ENCODE assay signal across 8 mouse cellular contexts in the genomic region with DNA sequence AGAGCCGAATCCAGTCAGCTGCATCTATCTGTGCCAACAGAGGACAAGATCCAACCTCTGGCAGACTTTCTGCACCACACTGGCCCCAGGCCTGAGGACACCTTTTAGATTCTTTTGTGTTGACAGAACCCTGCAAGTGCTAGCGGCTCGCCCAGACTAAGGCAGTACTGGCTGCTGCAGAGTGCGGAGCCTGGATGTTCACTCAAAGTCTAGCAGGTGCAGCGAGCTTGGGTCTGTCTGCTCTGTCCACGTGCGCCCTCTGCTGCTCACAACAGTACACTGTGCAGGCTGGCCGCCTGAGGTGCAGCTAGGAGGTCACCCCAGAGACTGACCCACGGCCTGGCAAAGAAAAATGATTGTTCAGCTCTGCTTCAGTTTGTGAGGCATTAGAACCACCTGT. TPM values are rescaled to one million over a fixed set of nuclear protein-coding genes. Genes with fewer than 3 reads are reported as not detected.
DNase-seq lines count a peak whose midpoint lies in the region; ATAC-seq and TF ChIP-seq lines count a peak whose summit lies in the region.

No protein-coding gene starts in this region.

- TF ChIP-seq EP300 in liver, embryonic 14.5 days (IDR thresholded peaks at IDR 0.05; ENCODE audit: low read depth): no peak

- no peak overlapping the region for H3K9ac ChIP-seq in embryonic facial prominence, embryonic 13.5 days
- H3K9ac ChIP-seq in kidney, embryonic 16.5 days (replicated peaks; ENCODE audit: low read length): no peak overlapping the region
- H3K9ac ChIP-seq in liver, embryonic 14.5 days (replicated peaks): no peak overlapping the region
- H3K9ac ChIP-seq in neural tube, embryonic 13.5 days: 0 out of 2 replicates have a peak overlapping the region, but pooled peaks have one; percentile 31
- no peak overlapping the region for H3K9ac ChIP-seq in stomach, embryonic 16.5 days (ENCODE audit: low read length)

- ATAC-seq in embryonic facial prominence, embryonic 13.5 days (ENCODE audit: insufficient number of reproducible peaks, insufficient read depth, low FRiP score, low TSS enrichment, low read depth): peak; percentile 62; the same call in 1 of the 2 replicates
- peak; percentile 69 for ATAC-seq in kidney, embryonic 16.5 days (ENCODE audit: low FRiP score, low TSS enrichment)
- peak; percentile 24; the same call in 1 of the 2 replicates for ATAC-seq in liver, embryonic 14.5 days (ENCODE audit: insufficient read depth)
- no peak for ATAC-seq in neural tube, embryonic 13.5 days (ENCODE audit: low read depth)
- peak; percentile 66; the same call in 1 of the 2 replicates for ATAC-seq in stomach, embryonic 16.5 days (ENCODE audit: insufficient read depth, low FRiP score)

- H3K27me3 ChIP-seq in embryonic facial prominence, embryonic 13.5 days: peaks cover 74% of the 10 kb centered on the region
- peaks cover 71% of the 10 kb centered on the region for H3K27me3 ChIP-seq in heart, embryonic 10.5 days (ENCODE audit: insufficient read depth, poor library complexity, severe bottlenecking)
- peaks cover 49% of the 10 kb centered on the region for H3K27me3 ChIP-seq in kidney, embryonic 16.5 days (ENCODE audit: insufficient read depth, low read length)
- H3K27me3 ChIP-seq in liver, embryonic 14.5 days (ENCODE audit: control insufficient read depth, insufficient read depth, low read length): peaks cover 42% of the 10 kb centered on the region
- H3K27me3 ChIP-seq in neural tube, embryonic 13.5 days: peaks cover 14% of the 10 kb centered on the region
- peaks cover 32% of the 10 kb centered on the region for H3K27me3 ChIP-seq in stomach, embryonic 16.5 days (ENCODE audit: control insufficient read depth, insufficient read depth, low read length)

- no peak overlapping the region for H3K4me2 ChIP-seq in embryonic facial prominence, embryonic 13.5 days
- no peak overlapping the region for H3K4me2 ChIP-seq in kidney, embryonic 16.5 days (replicated peaks; ENCODE audit: low read depth, low read length)
- no peak overlapping the region for H3K4me2 ChIP-seq in liver, embryonic 14.5 days (ENCODE audit: low read depth)
- H3K4me2 ChIP-seq in neural tube, embryonic 13.5 days: peak overlapping the region; percentile 28
- no peak overlapping the region for H3K4me2 ChIP-seq in stomach, embryonic 16.5 days (ENCODE audit: low read depth, low read length)

- H3K9me3 ChIP-seq in embryonic facial prominence, embryonic 13.5 days: no peaks in the 10 kb centered on the region
- no peaks in the 10 kb centered on the region for H3K9me3 ChIP-seq in heart, embryonic 10.5 days
- no peaks in the 10 kb centered on the region for H3K9me3 ChIP-seq in kidney, embryonic 16.5 days (ENCODE audit: low read length)
- H3K9me3 ChIP-seq in liver, embryonic 14.5 days (ENCODE audit: control insufficient read depth, low read length): no peaks in the 10 kb centered on the region
- H3K9me3 ChIP-seq in neural tube, embryonic 13.5 days: no peaks in the 10 kb centered on the region
- no peaks in the 10 kb centered on the region for H3K9me3 ChIP-seq in stomach, embryonic 16.5 days (replicated peaks; ENCODE audit: control insufficient read depth, low read length)

- WGBS in embryonic facial prominence, embryonic 13.5 days: 10% methylated on average over 9 of the region's 9 CpGs
- WGBS in heart, embryonic 10.5 days: 13% methylated on average over 9 of the region's 9 CpGs
- 11% methylated on average over 9 of the region's 9 CpGs for WGBS in kidney, embryonic 16.5 days
- 10% methylated on average over 9 of the region's 9 CpGs for WGBS in liver, embryonic 14.5 days (ENCODE audit: insufficient replicate concordance)
- WGBS in neural tube, embryonic 13.5 days: 10% methylated on average over 9 of the region's 9 CpGs
- WGBS in stomach, embryonic 16.5 days: 9% methylated on average over 9 of the region's 9 CpGs

- no peaks in the 10 kb centered on the region for H3K36me3 ChIP-seq in embryonic facial prominence, embryonic 13.5 days
- H3K36me3 ChIP-seq in heart, embryonic 10.5 days: no peaks in the 10 kb centered on the region
- no peaks in the 10 kb centered on the region for H3K36me3 ChIP-seq in kidney, embryonic 16.5 days (ENCODE audit: insufficient read depth, low read length)
- H3K36me3 ChIP-seq in liver, embryonic 14.5 days (replicated peaks; ENCODE audit: control insufficient read depth, insufficient read depth, low read depth): no peaks in the 10 kb centered on the region
- no peaks in the 10 kb centered on the region for H3K36me3 ChIP-seq in neural tube, embryonic 13.5 days
- no peaks in the 10 kb centered on the region for H3K36me3 ChIP-seq in stomach, embryonic 16.5 days (ENCODE audit: control insufficient read depth, insufficient read depth, low read length)

- no peak overlapping the region for H3K27ac ChIP-seq in embryonic facial prominence, embryonic 13.5 days
- H3K27ac ChIP-seq in heart, embryonic 10.5 days: no peak overlapping the region
- H3K27ac ChIP-seq in kidney, embryonic 16.5 days (ENCODE audit: low read length): no peak overlapping the region
- no peak overlapping the region for H3K27ac ChIP-seq in liver, embryonic 14.5 days
- no peak overlapping the region for H3K27ac ChIP-seq in neural tube, embryonic 13.5 days (replicated peaks)
- no peak overlapping the region for H3K27ac ChIP-seq in stomach, embryonic 16.5 days (ENCODE audit: low read length)

- H3K4me3 ChIP-seq in embryonic facial prominence, embryonic 13.5 days: no peak overlapping the region
- no peak overlapping the region for H3K4me3 ChIP-seq in heart, embryonic 10.5 days
- H3K4me3 ChIP-seq in kidney, embryonic 16.5 days (ENCODE audit: low read length): no peak overlapping the region
- no peak overlapping the region for H3K4me3 ChIP-seq in liver, embryonic 14.5 days (ENCODE audit: insufficient read depth in 1 of 2, low read depth in 2 of 2, low read length in 2 of 2)
- no peak overlapping the region for H3K4me3 ChIP-seq in neural tube, embryonic 13.5 days
- H3K4me3 ChIP-seq in stomach, embryonic 16.5 days (replicated peaks; ENCODE audit: low read length): no peak overlapping the region

- peaks cover 14% of the 10 kb centered on the region for H3K4me1 ChIP-seq in embryonic facial prominence, embryonic 13.5 days
- H3K4me1 ChIP-seq in heart, embryonic 10.5 days: peaks cover 32% of the 10 kb centered on the region
- peaks cover 14% of the 10 kb centered on the region for H3K4me1 ChIP-seq in kidney, embryonic 16.5 days (ENCODE audit: insufficient read depth, low read length)
- peaks cover 14 to 18% of the 10 kb centered on the region in 2 experiments for H3K4me1 ChIP-seq in liver, embryonic 14.5 days (replicated peaks; ENCODE audit: control insufficient read depth in 2 of 2, insufficient read depth in 2 of 2, low read length in 1 of 2)
- H3K4me1 ChIP-seq in neural tube, embryonic 13.5 days (replicated peaks): peaks cover 32% of the 10 kb centered on the region
- peaks cover 16% of the 10 kb centered on the region for H3K4me1 ChIP-seq in stomach, embryonic 16.5 days (ENCODE audit: control insufficient read depth, insufficient read depth, low read length)

- DNase-seq in CD4-positive helper T cell, adult 2 months (ENCODE audit: low read depth, low spot score): peak; percentile 73
- DNase-seq in adrenal gland, postnatal 36 days: peak; percentile 86 to 88
- peak; percentile 93 for DNase-seq in heart, embryonic 10.5 days (ENCODE audit: low spot score)
- peak in 2 of 3 experiments; percentile 63 to 64 for DNase-seq in liver, embryonic 14.5 days (ENCODE audit: low read depth in 3 of 3, low spot score in 3 of 3)

- TF ChIP-seq CTCF in liver, embryonic 14.5 days (IDR thresholded peaks at IDR 0.05; ENCODE audit: low read depth): peak; percentile 99

RNA-seq across cellular contexts. Expression of a gene that starts 2.1 kb away (rescaled TPM):
- 10 to 100 TPM in 1 of 2 experiments, 1 to 10 TPM in 1; 7.4 to 28.9 TPM for total RNA-seq in adrenal gland, postnatal 36 days (2021)
- polyA plus RNA-seq in embryonic facial prominence, embryonic 13.5 days (2015; fragmentation: Nextera tagmentation; extraction: Ambion mirVana): 2.4 and 2.6 TPM in 2 replicates
- polyA plus RNA-seq in heart, embryonic 10.5 days (2016; fragmentation: Nextera tagmentation; extraction: Ambion mirVana): 5.3 and 9.0 TPM in 2 replicates
- 2.4 and 2.5 TPM in 2 replicates for polyA plus RNA-seq in kidney, embryonic 16.5 days (2015; fragmentation: Nextera tagmentation; extraction: Ambion mirVana)
- 2.5 TPM in 2 replicates for polyA plus RNA-seq in liver, embryonic 14.5 days (2012; rRNA removed)
- polyA plus RNA-seq in liver, embryonic 14.5 days (2014; fragmentation: Nextera tagmentation; extraction: Ambion mirVana): 3.8 and 4.2 TPM in 2 replicates
- polyA plus RNA-seq in neural tube, embryonic 13.5 days (2015; fragmentation: Nextera tagmentation; extraction: Ambion mirVana): 88.4 and 96.1 TPM in 2 replicates
- 6.4 TPM in 2 replicates for polyA plus RNA-seq in stomach, embryonic 16.5 days (2015; fragmentation: Nextera tagmentation; extraction: Ambion mirVana)

RNA-seq across cellular contexts. Expression of a gene that starts 22.8 kb away (rescaled TPM):
- not detected for total RNA-seq in adrenal gland, postnatal 36 days (2021)
- polyA plus RNA-seq in embryonic facial prominence, embryonic 13.5 days (2015; fragmentation: Nextera tagmentation; extraction: Ambion mirVana): not detected in 2 replicates
- polyA plus RNA-seq in heart, embryonic 10.5 days (2016; fragmentation: Nextera tagmentation; extraction: Ambion mirVana): not detected in 2 replicates
- not detected in 2 replicates for polyA plus RNA-seq in kidney, embryonic 16.5 days (2015; fragmentation: Nextera tagmentation; extraction: Ambion mirVana)
- not detected in 2 replicates for polyA plus RNA-seq in liver, embryonic 14.5 days (2012; rRNA removed)
- not detected in 2 replicates for polyA plus RNA-seq in liver, embryonic 14.5 days (2014; fragmentation: Nextera tagmentation; extraction: Ambion mirVana)
- polyA plus RNA-seq in neural tube, embryonic 13.5 days (2015; fragmentation: Nextera tagmentation; extraction: Ambion mirVana): not detected in 2 replicates
- polyA plus RNA-seq in stomach, embryonic 16.5 days (2015; fragmentation: Nextera tagmentation; extraction: Ambion mirVana): not detected in 2 replicates

RNA-seq across cellular contexts. Expression of a gene that starts 36.9 kb away (rescaled TPM):
- 10 to 100 TPM; 48.1 to 58.4 TPM for total RNA-seq in adrenal gland, postnatal 36 days (2021)
- polyA plus RNA-seq in embryonic facial prominence, embryonic 13.5 days (2015; fragmentation: Nextera tagmentation; extraction: Ambion mirVana): 66.1 and 69.2 TPM in 2 replicates
- polyA plus RNA-seq in heart, embryonic 10.5 days (2016; fragmentation: Nextera tagmentation; extraction: Ambion mirVana): 52.4 and 54.9 TPM in 2 replicates
- polyA plus RNA-seq in kidney, embryonic 16.5 days (2015; fragmentation: Nextera tagmentation; extraction: Ambion mirVana): 69.1 and 77.2 TPM in 2 replicates
- 33.9 and 41.5 TPM in 2 replicates for polyA plus RNA-seq in liver, embryonic 14.5 days (2012; rRNA removed)
- 68.8 and 75.6 TPM in 2 replicates for polyA plus RNA-seq in liver, embryonic 14.5 days (2014; fragmentation: Nextera tagmentation; extraction: Ambion mirVana)
- polyA plus RNA-seq in neural tube, embryonic 13.5 days (2015; fragmentation: Nextera tagmentation; extraction: Ambion mirVana): 51.3 and 52.8 TPM in 2 replicates
- 73.9 and 75.9 TPM in 2 replicates for polyA plus RNA-seq in stomach, embryonic 16.5 days (2015; fragmentation: Nextera tagmentation; extraction: Ambion mirVana)

RNA-seq across cellular contexts. Expression of a gene that starts 38.1 kb away (rescaled TPM):
- total RNA-seq in adrenal gland, postnatal 36 days (2021): not detected
- polyA plus RNA-seq in embryonic facial prominence, embryonic 13.5 days (2015; fragmentation: Nextera tagmentation; extraction: Ambion mirVana): not detected in 2 replicates
- not detected in 2 replicates for polyA plus RNA-seq in heart, embryonic 10.5 days (2016; fragmentation: Nextera tagmentation; extraction: Ambion mirVana)
- not detected in 2 replicates for polyA plus RNA-seq in kidney, embryonic 16.5 days (2015; fragmentation: Nextera tagmentation; extraction: Ambion mirVana)
- not detected in 2 replicates for polyA plus RNA-seq in liver, embryonic 14.5 days (2012; rRNA removed)
- polyA plus RNA-seq in liver, embryonic 14.5 days (2014; fragmentation: Nextera tagmentation; extraction: Ambion mirVana): not detected in 2 replicates
- polyA plus RNA-seq in neural tube, embryonic 13.5 days (2015; fragmentation: Nextera tagmentation; extraction: Ambion mirVana): not detected in 2 replicates
- not detected in 2 replicates for polyA plus RNA-seq in stomach, embryonic 16.5 days (2015; fragmentation: Nextera tagmentation; extraction: Ambion mirVana)

RNA-seq across cellular contexts. Expression of a gene that starts 46.6 kb away (rescaled TPM):
- not detected for total RNA-seq in adrenal gland, postnatal 36 days (2021)
- polyA plus RNA-seq in embryonic facial prominence, embryonic 13.5 days (2015; fragmentation: Nextera tagmentation; extraction: Ambion mirVana): not detected in 2 replicates
- not detected in 2 replicates for polyA plus RNA-seq in heart, embryonic 10.5 days (2016; fragmentation: Nextera tagmentation; extraction: Ambion mirVana)
- polyA plus RNA-seq in kidney, embryonic 16.5 days (2015; fragmentation: Nextera tagmentation; extraction: Ambion mirVana): not detected in 2 replicates
- polyA plus RNA-seq in liver, embryonic 14.5 days (2012; rRNA removed): not detected in 2 replicates
- polyA plus RNA-seq in liver, embryonic 14.5 days (2014; fragmentation: Nextera tagmentation; extraction: Ambion mirVana): not detected in 2 replicates
- not detected in 2 replicates for polyA plus RNA-seq in neural tube, embryonic 13.5 days (2015; fragmentation: Nextera tagmentation; extraction: Ambion mirVana)
- polyA plus RNA-seq in stomach, embryonic 16.5 days (2015; fragmentation: Nextera tagmentation; extraction: Ambion mirVana): not detected in 2 replicates
